Mouse (Mus musculus) myocyte (in vitro differentiated cells): ENCODE data around the gene Cuedc2. TPM values are rescaled to one million over a fixed set of nuclear protein-coding genes. Genes with fewer than 3 reads are reported as not detected.
A peak's percentile ranks its signal among the peaks of the same experiment; 100 is the strongest.

Source experiments
- H3K27me3 ChIP-seq: one replicate; pipeline ENCODE4 v1.6.1; 2011; ENCODE audit not compliant: control insufficient read depth, insufficient read depth, insufficient read length
- H3K36me3 ChIP-seq: one replicate; pipeline ENCODE4 v1.6.1; 2011; ENCODE audit not compliant: control insufficient read depth, insufficient read depth
- H3K4me2 ChIP-seq: one replicate; pipeline ENCODE4 v1.6.1; 2011; ENCODE audit warnings: low read depth, control low read depth
- H3K4me3 ChIP-seq: one replicate; pipeline ENCODE4 v1.5.1; 2011; ENCODE audit warnings: mild to moderate bottlenecking, control low read depth, moderate library complexity
- H3K79me2 ChIP-seq: one replicate; pipeline ENCODE4 v1.6.1; 2011; ENCODE audit not compliant: control insufficient read depth, insufficient read depth
- H3ac ChIP-seq: one replicate; pipeline ENCODE4 v1.6.1; 2011; ENCODE audit not compliant: control insufficient read depth, insufficient read length
- CEBPB ChIP-seq: IDR thresholded peaks from 2 replicates; pipeline ENCODE4 v1.6.1; 2011; ENCODE audit warnings: mild to moderate bottlenecking, moderate library complexity; ENCODE audit not compliant: poor library complexity, insufficient read depth, severe bottlenecking
- E2F4 ChIP-seq: IDR thresholded peaks from one replicate; pipeline ENCODE4 v1.6.1; 2011; ENCODE audit warnings: mild to moderate bottlenecking, control low read depth, moderate library complexity; ENCODE audit not compliant: insufficient read depth
- MAX ChIP-seq: IDR thresholded peaks from one replicate; pipeline ENCODE4 v1.6.1; 2011; ENCODE audit warnings: low read depth, mild to moderate bottlenecking, control low read depth
- MYOD1 ChIP-seq, 3 experiments: IDR thresholded peaks; one replicate each; pipeline ENCODE4 v1.6.1; 2011; ENCODE audit warnings: control low read depth in 2 of 3, low read depth in 2 of 3, mild to moderate bottlenecking in 2 of 3, moderate library complexity in 1 of 3; ENCODE audit not compliant: insufficient read length in 2 of 3, control insufficient read depth in 1 of 3
- MYOG ChIP-seq, 3 experiments: IDR thresholded peaks; one replicate each; pipeline ENCODE4 v1.6.1; 2011; ENCODE audit warnings: control low read depth in 2 of 3, low read depth in 2 of 3, mild to moderate bottlenecking in 2 of 3; ENCODE audit not compliant: insufficient read length in 2 of 3, control insufficient read depth in 1 of 3, insufficient read depth in 1 of 3
- POLR2A ChIP-seq: IDR thresholded peaks from one replicate; pipeline ENCODE4 v1.6.1; 2011; ENCODE audit warnings: low read depth, mild to moderate bottlenecking, control low read depth, moderate library complexity; ENCODE audit not compliant: insufficient read length
- POLR2AphosphoS2 ChIP-seq: IDR thresholded peaks from one replicate; pipeline ENCODE4 v1.6.1; 2011; ENCODE audit warnings: low read depth, control low read depth; ENCODE audit not compliant: insufficient read length
- REST ChIP-seq: IDR thresholded peaks from one replicate; pipeline ENCODE4 v1.6.1; 2011; ENCODE audit warnings: mild to moderate bottlenecking, control low read depth, moderate library complexity; ENCODE audit not compliant: insufficient read depth, insufficient read length
- SRF ChIP-seq: IDR thresholded peaks from one replicate; pipeline ENCODE4 v1.6.1; 2011; ENCODE audit warnings: low read depth; ENCODE audit not compliant: control insufficient read depth, insufficient read length
- TCF12 ChIP-seq: IDR thresholded peaks from one replicate; pipeline ENCODE4 v1.6.1; 2011; ENCODE audit warnings: mild to moderate bottlenecking, control low read depth; ENCODE audit not compliant: poor library complexity, insufficient read depth, severe bottlenecking
- TCF3 ChIP-seq: IDR thresholded peaks from one replicate; pipeline ENCODE4 v1.6.1; 2011; ENCODE audit warnings: low read depth, control low read depth; ENCODE audit not compliant: insufficient read length
- USF1 ChIP-seq: IDR thresholded peaks from one replicate; pipeline ENCODE4 v1.6.1; 2011; ENCODE audit warnings: low read depth, mild to moderate bottlenecking, control low read depth, moderate library complexity
- polyA plus RNA-seq: library from polyadenylated mRNA; unstranded; fragments of >200 nt; fragmentation: generic; extraction: Trizol; gene quantifications from one replicate; pipeline ENCODE4 v1.2.1, GENCODE M21; 2012; ENCODE audit warnings: missing spikeins

Cuedc2 gene
- polyA plus RNA-seq, 1 experiment, result 165 TPM

DNA sequence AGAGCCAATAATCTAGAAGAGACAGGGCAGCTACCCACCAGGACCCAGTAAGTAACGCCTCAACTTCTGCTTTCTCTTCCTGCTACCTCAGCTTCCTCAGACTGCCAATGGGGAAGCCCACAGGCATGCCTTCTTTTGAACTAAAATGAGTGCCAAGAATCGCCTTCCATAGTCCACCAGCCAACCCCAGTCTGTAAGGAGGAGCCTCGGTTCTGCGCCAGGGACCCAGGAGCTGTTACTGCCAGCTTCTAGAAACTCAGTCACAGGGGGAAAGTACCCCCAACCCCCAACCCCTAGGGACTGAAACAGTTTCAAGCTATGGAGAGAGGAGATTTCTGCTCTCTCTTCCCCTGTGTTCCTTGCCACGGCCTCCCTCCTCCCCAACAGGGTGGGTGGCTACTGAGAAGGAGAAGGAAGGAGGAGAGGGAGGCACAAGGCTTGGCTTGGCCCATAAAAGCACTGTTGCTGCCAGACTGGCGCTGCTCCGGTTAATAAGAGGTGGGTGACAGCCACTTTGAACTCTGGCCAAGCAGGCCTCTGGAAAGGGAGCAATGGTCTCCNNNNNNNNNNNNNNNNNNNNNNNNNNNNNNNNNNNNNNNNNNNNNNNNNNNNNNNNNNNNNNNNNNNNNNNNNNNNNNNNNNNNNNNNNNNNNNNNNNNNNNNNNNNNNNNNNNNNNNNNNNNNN lies 927 bp upstream of the Cuedc2 start:
- no peaks in the 10 kb centered on the region for H3K79me2 ChIP-seq
- H3K36me3 ChIP-seq, result no peaks in the 10 kb centered on the region
- H3K4me2 ChIP-seq, result peak overlapping the region; percentile 87
- TF ChIP-seq MYOG (IDR thresholded peaks at IDR 0.05; ENCODE audit: control insufficient read depth in 1 of 3, insufficient read depth in 1 of 3, insufficient read length in 2 of 3, low read depth in 2 of 3) (no peak), SRF (no peak), USF1 (no peak), MYOD1 (IDR thresholded peaks at IDR 0.05; ENCODE audit: control insufficient read depth in 1 of 3, insufficient read length in 2 of 3, low read depth in 2 of 3) (no peak), MAX (no peak), POLR2A (no peak), REST (no peak), CEBPB (no peak), POLR2AphosphoS2 (no peak), TCF3 (no peak), E2F4 (no peak), TCF12 (no peak)
- no peak overlapping the region for H3ac ChIP-seq
- H3K4me3 ChIP-seq, result peak overlapping the region; percentile 76
- H3K27me3 ChIP-seq, result no peaks in the 10 kb centered on the region

DNA sequence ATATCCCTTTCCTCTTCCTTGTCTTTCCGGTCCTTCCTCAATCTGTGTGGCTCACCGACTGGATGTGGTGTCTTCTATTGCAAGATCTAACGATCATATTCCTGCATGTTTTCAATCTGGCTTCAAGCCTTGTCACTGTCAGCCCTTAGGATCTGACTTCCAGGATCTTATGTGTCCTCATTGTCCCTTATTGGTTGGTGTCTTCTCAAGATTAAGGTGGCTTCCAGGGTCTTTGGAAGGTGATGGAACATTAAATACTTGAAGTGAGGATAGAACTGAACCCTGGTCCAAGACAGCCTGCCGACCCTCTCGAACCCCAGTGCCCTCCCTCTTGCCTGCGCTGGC lies 412 bp upstream of the Cuedc2 start:
- H3K36me3 ChIP-seq, result no peaks in the 10 kb centered on the region
- H3K79me2 ChIP-seq, result no peaks in the 10 kb centered on the region
- no peaks in the 10 kb centered on the region for H3K27me3 ChIP-seq
- H3K4me3 ChIP-seq, result peak overlapping the region; percentile 76
- peak overlapping the region; percentile 87 for H3K4me2 ChIP-seq
- TF ChIP-seq POLR2A, result no peak
- peak overlapping the region; percentile 74 for H3ac ChIP-seq

DNA sequence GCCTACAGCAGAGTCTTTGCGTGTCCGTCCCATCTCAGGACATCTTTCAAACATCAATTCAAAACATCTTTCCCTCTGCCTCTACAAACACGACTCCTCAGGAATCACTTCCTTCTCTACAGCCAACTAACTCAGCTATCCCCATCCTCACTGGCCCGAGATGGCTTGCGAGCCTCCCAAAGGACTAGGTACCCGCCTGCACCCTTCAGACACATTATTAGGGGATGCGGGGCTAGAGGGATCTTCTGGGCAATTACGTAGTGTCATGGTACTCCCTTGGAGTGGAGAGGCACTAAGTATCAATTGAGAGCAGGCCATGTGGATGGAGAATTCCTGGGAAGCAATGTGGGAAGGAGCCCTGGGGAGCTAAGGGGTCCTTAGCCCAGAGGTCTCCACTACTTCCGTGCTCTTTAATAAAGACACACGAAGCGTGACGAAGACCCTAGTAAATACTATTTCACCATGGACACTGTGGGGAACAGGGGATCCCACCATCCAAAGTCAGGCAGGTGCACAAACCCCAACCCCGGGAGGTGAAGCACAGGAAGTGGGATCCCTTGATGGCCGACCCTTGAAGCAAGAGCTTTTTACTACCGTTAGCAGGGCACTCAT lies 677 bp downstream of the Cuedc2 start:
- Histone ChIP-seq H3K4me2 (peak overlapping the region; percentile 86), H3K27me3 (no peaks in the 10 kb centered on the region), H3K36me3 (no peaks in the 10 kb centered on the region), H3K4me3 (peak overlapping the region; percentile 76), H3ac (peak overlapping the region; percentile 74), H3K79me2 (no peaks in the 10 kb centered on the region)
- TF ChIP-seq MYOG (IDR thresholded peaks at IDR 0.05; ENCODE audit: control insufficient read depth in 1 of 3, insufficient read depth in 1 of 3, insufficient read length in 2 of 3, low read depth in 2 of 3), result no peak
- no peak for TF ChIP-seq SRF
- no peak for TF ChIP-seq POLR2A
- no peak for TF ChIP-seq POLR2AphosphoS2
- no peak for TF ChIP-seq USF1
- no peak for TF ChIP-seq CEBPB
- no peak for TF ChIP-seq REST
- TF ChIP-seq MYOD1 (IDR thresholded peaks at IDR 0.05; ENCODE audit: control insufficient read depth in 1 of 3, insufficient read length in 2 of 3, low read depth in 2 of 3), result no peak
- no peak for TF ChIP-seq MAX
- no peak for TF ChIP-seq E2F4
- no peak for TF ChIP-seq TCF12
- no peak for TF ChIP-seq TCF3

- no peak overlapping the region for H3K4me2 ChIP-seq
- no peaks in the 10 kb centered on the region for H3K36me3 ChIP-seq
- no peaks in the 10 kb centered on the region for H3K27me3 ChIP-seq
- H3K4me3 ChIP-seq, result no peak overlapping the region
- TF ChIP-seq TCF12, result no peak
- TF ChIP-seq POLR2A, result no peak
- no peak for TF ChIP-seq POLR2AphosphoS2
- TF ChIP-seq TCF3, result no peak
- no peak for TF ChIP-seq CEBPB
- no peak for TF ChIP-seq MYOD1 (IDR thresholded peaks at IDR 0.05; ENCODE audit: control insufficient read depth in 1 of 3, insufficient read length in 2 of 3, low read depth in 2 of 3)
- TF ChIP-seq REST, result no peak
- TF ChIP-seq SRF, result no peak
- no peak for TF ChIP-seq E2F4
- TF ChIP-seq MAX, result no peak
- TF ChIP-seq USF1, result no peak
- TF ChIP-seq MYOG (IDR thresholded peaks at IDR 0.05; ENCODE audit: control insufficient read depth in 1 of 3, insufficient read depth in 1 of 3, insufficient read length in 2 of 3, low read depth in 2 of 3), result no peak
- H3ac ChIP-seq, result no peak overlapping the region
- no peaks in the 10 kb centered on the region for H3K79me2 ChIP-seq
These were observed 4.6 kb downstream of the Cuedc2 start for GRCm38 (mm10) chr19:46333906-46334305.

DNA sequence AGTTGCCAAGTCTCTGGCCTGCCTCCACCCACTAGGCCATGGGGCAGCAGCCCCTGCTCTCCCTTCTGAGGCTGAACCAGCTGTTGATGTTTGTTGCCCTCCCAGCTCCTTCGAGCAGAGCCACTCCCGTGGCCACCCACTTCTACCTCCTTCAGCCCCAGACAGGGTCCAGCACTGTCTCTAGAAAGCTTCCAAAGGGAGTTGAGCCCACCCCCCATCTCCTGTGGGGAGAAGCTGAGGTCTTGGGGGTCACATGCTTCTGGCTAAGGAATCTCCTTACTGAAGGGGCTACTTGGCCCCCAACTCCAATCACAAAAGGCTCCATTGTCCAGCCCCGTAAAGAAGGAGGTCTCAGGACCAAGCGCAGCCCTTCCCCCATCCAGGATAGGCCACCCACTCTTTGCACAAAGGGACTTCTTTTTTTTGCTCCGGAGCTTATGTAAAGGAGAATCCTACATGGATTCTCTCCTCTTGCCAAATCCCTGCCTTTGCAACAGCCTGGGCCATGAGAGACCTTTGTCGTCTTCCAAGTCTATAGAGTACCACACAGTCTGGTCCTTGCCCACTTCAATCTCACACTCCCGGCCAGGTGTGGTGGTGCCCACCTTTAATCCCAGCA lies 5.7 kb downstream of the Cuedc2 start:
- Histone ChIP-seq H3K4me3 (no peak overlapping the region), H3K4me2 (no peak overlapping the region), H3K79me2 (no peaks in the 10 kb centered on the region), H3ac (no peak overlapping the region), H3K36me3 (no peaks in the 10 kb centered on the region), H3K27me3 (no peaks in the 10 kb centered on the region)
- TF ChIP-seq MYOG (IDR thresholded peaks at IDR 0.05; ENCODE audit: control insufficient read depth in 1 of 3, insufficient read depth in 1 of 3, insufficient read length in 2 of 3, low read depth in 2 of 3) (no peak), USF1 (no peak), TCF3 (no peak), REST (no peak), POLR2AphosphoS2 (no peak), MAX (no peak), SRF (no peak)
